Mouse (Mus musculus) liver, adult 10 weeks (tissue): ENCODE results near the gene Cfap54. TPM values are rescaled to one million over a fixed set of nuclear protein-coding genes. Genes with fewer than 3 reads are reported as not detected.

Experiments used
- polyA plus RNA-seq: library from polyadenylated mRNA; stranded (reverse); fragments of 350-450 nt; fragmentation: Illumina TruSeq; extraction: RNeasy Lipid Tissue Mini Kit (QIAGEN cat#74804); gene quantifications from one replicate; pipeline ENCODE4 v1.2.3, GENCODE M21; 2014; ENCODE audit warnings: low read depth, low replicate concordance

Cfap54 gene
- 0.50 TPM for polyA plus RNA-seq

DNA sequence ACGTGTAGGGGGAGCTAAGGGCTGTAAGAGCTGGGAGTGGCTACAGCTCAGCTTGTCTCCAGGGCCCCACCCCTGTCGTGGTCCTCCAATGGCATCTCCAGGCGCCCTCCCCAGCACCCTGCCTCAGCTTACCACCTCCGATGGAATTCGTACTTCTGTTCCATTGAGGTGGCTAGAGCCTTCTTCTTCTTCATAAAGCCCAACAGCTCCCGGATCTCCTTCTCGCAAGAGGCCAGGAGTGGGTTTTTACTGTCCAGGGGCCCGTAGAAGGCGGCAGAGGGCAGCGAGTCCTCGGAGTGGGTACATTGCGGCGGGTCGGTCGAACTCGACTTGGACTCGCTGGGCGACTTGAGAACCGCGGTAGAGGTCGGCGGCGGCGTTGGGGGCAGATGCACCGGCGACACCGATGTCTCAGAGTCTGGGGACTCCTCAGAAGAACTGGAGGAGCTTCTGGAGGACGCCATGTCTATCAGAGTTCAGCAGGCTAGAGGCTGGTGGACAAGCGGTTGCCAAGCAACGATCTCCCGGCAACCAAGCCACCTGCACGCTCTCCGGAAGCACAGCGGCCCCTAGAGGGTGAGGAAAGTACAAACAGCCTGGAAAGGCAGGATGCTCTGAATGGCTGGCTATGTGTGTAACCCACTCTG lies at the start of gene Cfap54:
Gene Cfap54 (minus strand): TSS at position 486 of the 647 bp plus-strand sequence.

Other genes starting within 250 kb of the Cfap54 start
- 25.0 TPM for gene Cdk17, start 79.3 kb upstream of the Cfap54 start, polyA plus RNA-seq
- 7.2 TPM for gene Elk3, start 229.5 kb upstream of the Cfap54 start, polyA plus RNA-seq